Mouse (Mus musculus) bone marrow macrophage, adult 2 months (primary cell): Measurements from ENCODE around the gene Rap1gds1. TPM values are rescaled to one million over a fixed set of nuclear protein-coding genes. Genes with fewer than 3 reads are reported as not detected.

Source experiments
- H3K27ac ChIP-seq: 2 replicates; pipeline ENCODE4 v1.5.1; 2012; ENCODE audit warnings: low read depth, low read length; ENCODE audit not compliant: insufficient read depth
- H3K4me1 ChIP-seq: 2 replicates; pipeline ENCODE4 v1.6.1; 2012; ENCODE audit warnings: low read length; ENCODE audit not compliant: control insufficient read depth, insufficient read depth
- H3K4me3 ChIP-seq: 2 replicates; pipeline ENCODE4 v1.5.1; 2012; ENCODE audit warnings: mild to moderate bottlenecking, low read length, moderate library complexity; ENCODE audit not compliant: insufficient read depth
- CTCF ChIP-seq: IDR thresholded peaks from 2 replicates; pipeline ENCODE4 v1.5.1; 2012; ENCODE audit warnings: low read depth, mild to moderate bottlenecking, low read length, moderate library complexity
- POLR2A ChIP-seq: IDR thresholded peaks from 2 replicates; pipeline ENCODE4 v1.6.1; 2012; ENCODE audit warnings: mild to moderate bottlenecking, low read depth, low read length, borderline replicate concordance
- polyA plus RNA-seq: library from polyadenylated mRNA; stranded (reverse); fragments of >200 nt; gene quantifications from 2 replicates; pipeline ENCODE4 v1.2.4, GENCODE M21; 2012; ENCODE audit not compliant: missing spikeins, insufficient read depth, insufficient read length

The Rap1gds1 gene
- polyA plus RNA-seq, 1 experiment = 98.9 TPM

DNA sequence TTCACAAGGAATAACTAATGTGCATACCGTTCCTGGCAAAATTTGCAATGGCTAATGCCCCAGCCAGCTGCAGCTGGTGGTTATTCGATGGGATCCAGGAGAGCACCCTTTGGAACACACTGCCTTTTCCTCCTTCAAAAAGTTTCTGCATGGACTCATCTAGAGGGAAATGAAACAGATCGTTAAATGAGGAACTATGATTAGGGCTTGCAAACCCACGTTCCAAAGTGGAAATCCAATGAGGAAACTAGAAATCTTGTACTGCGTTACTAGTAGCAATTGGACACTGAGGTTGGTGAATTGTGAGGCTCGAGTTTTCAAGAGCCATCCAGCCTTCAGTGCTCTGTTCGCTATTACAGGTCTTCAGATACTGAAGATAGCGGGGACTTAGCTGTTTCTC, 116.5 kb downstream of the Rap1gds1 start:
- Histone ChIP-seq H3K4me3 (no peak overlapping the region), H3K27ac (no peak overlapping the region), H3K4me1 (peaks cover 8% of the 10 kb centered on the region)
- TF ChIP-seq POLR2A (no peak), CTCF (no peak)

DNA sequence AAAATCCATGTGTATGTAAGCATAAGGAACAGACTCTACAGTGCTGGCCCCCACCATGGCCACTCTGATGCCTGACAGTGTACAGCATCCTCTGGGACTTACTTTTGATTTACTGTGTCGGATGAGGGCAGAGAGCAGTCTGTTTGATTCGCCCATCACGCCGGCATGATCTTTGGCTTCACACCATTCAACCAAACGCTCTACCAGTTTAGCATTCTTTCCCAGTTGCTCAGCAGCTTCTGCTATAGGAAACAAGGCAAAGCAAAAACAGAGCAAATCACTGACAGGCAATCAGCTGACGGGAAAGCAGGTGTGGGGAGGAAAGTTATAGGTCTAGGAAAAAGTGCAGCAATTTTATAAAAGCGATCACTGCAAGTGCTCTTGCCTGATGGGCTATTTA, 119.8 kb downstream of the Rap1gds1 start:
- Histone ChIP-seq H3K4me1 (peaks cover 8% of the 10 kb centered on the region), H3K27ac (no peak overlapping the region), H3K4me3 (no peak overlapping the region)
- TF ChIP-seq POLR2A (no peak), CTCF (no peak)

DNA sequence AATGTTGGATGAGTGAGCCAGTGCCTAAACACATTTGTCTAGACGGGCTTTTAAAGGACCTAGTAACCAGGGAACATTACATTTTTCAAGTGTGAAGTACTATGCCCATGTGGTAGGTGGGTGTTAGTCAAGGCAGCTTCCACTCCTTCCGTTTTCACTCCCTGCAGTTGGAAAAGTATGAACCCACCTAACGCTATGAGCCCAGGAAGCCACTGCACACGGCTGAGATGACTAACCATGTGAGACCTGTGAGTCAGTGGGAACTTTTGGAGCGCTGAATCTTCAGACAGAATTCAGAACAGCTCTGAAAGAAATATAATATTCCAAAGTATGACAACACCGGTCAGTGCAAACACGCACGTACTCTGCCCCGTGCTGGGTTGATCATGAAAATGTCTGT, 125.9 kb downstream of the Rap1gds1 start:
- Histone ChIP-seq H3K27ac (no peak overlapping the region), H3K4me1 (no peaks in the 10 kb centered on the region)
- no peak for TF ChIP-seq CTCF
- TF ChIP-seq POLR2A = no peak

DNA sequence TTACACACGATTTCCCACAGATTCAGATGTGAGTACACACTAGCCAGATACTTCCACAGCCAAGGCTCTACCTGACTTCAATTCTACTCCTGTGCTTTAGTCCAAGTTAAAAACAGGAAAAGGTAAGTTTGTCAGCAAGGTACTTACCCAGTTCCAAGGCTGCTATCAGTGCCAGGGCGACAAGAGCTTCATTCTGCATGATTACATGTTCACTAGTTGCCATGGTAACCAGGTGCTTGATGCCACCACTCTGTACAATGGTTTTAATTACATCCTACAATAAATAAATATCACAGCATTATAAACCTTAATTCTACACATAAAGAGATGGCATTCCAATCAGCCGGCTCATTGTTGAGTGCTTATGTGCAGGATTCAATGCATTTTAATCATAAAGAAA, 129.5 kb downstream of the Rap1gds1 start:
- Histone ChIP-seq H3K4me1 (no peaks in the 10 kb centered on the region), H3K27ac (no peak overlapping the region), H3K4me3 (no peak overlapping the region)
- TF ChIP-seq POLR2A = no peak

More for the DNA sequence above, 125.9 kb downstream of the Rap1gds1 start:
- H3K4me3 ChIP-seq = no peak overlapping the region

DNA sequence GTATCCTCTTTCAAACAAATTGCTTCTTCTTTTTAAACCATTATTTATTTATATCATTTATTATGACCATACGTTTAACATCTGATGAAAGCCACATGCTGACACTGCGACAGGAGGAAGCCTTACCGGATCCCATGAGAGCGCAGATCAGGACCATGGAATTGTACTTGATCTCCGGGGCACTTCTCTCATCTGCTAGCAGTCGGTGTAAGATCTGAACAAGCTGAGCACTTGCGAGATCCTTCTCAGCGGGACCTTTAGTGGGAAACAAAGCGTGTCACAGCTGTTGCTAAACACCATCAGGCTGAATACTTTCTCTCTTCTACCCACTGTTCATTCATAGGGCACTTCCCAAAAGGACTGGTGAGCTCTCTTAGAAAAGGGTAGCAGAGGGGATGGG, 133.4 kb downstream of the Rap1gds1 start:
- H3K4me1 ChIP-seq = no peaks in the 10 kb centered on the region

DNA sequence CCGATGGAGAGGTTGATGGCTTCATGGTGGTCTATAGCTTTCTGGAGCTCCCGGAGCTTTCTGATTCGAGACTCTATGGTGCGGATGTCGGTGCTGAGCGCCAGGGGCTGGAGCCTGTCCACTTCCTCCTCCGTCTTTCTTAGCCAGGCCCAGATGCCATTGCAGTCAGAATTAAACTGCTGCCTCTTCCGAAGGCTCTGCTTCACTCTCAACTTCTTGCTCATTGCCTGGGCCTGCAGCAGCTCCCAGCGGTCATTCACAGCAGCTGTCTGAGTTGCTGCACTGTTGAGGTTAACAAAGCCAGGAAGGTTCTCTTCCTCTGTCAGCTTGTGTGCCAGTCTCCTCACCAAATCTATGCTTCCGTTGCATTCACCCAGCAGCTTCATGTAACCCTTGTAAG, 137.8 kb downstream of the Rap1gds1 start:
- Histone ChIP-seq H3K4me1 (no peaks in the 10 kb centered on the region), H3K4me3 (no peak overlapping the region), H3K27ac (no peak overlapping the region)
- TF ChIP-seq POLR2A = no peak
- no peak for TF ChIP-seq CTCF

More for the DNA sequence above, 133.4 kb downstream of the Rap1gds1 start:
- H3K4me3 ChIP-seq = no peak overlapping the region
- H3K27ac ChIP-seq = no peak overlapping the region
- TF ChIP-seq CTCF = no peak

DNA sequence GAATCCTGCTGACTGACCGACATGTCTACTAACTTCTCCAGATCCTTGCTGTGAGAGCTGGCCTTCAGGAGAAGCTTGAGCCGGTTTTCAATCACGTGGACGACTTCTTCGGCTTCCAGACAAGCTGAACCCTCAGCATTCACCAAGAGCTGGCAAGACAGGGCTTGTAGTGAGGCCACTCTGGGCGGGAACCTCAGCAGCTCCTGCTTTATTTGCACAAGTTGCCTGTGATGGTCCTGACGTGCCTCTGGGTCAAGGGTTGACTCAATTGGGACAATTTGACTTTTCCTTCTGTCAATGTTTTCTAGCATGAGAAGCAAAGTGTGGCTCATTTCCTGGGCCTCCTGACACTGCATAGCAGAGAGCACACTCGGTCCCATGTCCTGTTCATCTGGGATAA, 138.2 kb downstream of the Rap1gds1 start:
- Histone ChIP-seq H3K4me3 (no peak overlapping the region), H3K4me1 (no peaks in the 10 kb centered on the region), H3K27ac (no peak overlapping the region)
- TF ChIP-seq CTCF = no peak
- no peak for TF ChIP-seq POLR2A

DNA sequence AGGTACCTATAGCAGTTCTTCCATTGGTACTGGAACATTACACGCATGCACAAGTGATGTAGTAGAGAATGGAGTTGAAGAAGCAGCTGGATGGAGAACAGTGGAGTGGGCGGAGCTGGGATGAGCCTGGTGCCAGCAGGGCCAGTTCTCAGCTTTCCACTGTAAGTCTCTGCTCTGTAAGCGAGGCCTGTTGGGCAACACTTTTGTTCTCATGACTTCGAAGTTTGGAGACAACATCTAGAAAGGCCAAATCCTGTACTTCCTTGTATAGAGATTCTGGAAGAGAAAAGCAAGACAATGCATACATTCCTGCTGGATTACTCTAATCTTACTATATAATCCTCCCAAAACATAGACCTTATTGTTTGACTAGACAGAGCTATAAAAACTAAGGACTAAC, 147.6 kb downstream of the Rap1gds1 start:
- H3K4me3 ChIP-seq = no peak overlapping the region
- TF ChIP-seq CTCF (no peak), POLR2A (no peak)
- no peaks in the 10 kb centered on the region for H3K4me1 ChIP-seq
- H3K27ac ChIP-seq = no peak overlapping the region

DNA sequence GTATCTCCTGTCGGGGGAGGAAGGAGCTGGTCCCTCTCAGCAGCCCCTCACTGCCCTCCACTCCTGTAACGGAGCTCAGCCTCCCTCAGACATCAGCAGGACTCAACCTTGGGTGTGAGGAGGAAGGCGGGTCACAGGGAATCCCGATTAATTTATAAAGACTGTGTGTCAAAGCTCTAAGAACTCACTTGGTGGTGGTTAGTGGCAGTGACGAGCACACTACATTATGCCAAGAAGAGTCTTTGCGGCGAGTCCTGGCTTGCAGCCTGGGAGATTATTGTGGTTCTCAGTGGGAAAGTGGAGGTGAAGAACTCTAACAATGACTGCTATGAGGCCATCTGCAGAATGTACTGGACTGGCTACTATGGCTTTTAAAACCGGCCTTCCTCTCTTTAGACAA, 148.8 kb downstream of the Rap1gds1 start:
- Histone ChIP-seq H3K27ac (no peak overlapping the region), H3K4me3 (no peak overlapping the region), H3K4me1 (no peaks in the 10 kb centered on the region)
- TF ChIP-seq CTCF = no peak
- no peak for TF ChIP-seq POLR2A

DNA sequence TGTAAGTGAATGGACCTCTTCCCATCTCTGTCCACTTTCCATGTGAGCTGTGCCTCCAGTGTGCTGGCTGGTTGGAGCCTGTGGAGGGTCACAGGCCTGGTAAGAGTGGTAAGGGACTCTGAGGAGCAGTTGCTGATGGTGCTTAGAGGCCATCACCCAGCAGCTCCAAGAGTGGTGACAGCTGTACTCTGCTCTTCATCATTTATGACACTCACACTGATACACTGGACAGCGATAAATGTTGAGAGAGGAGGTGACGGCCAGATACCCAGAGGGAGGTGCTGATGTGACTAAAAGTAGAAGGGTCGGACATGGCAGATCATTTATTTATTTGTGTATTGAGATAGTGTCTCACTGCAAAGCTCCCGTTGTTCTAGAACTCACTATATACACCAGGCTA, 156.8 kb downstream of the Rap1gds1 start:
- TF ChIP-seq POLR2A (no peak), CTCF (no peak)

DNA sequence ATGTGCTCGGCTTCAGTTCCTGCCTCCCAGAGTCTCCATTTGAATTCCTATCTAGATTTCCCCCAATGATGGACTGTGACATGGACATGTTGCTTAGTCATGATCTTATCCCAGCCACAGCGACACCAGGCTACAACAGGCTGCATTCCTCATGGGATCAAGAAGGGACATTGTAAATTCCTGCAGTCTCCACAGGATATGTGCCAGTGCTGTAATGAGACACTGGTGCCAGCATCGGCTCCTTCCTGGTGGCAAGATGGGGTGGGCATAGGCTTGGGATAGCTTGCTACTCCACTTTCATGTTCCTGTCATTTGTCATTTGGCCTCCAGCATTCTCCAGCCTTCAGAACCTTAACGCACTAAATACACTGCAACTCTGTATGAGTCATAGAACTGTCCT, 158.0 kb downstream of the Rap1gds1 start:
- TF ChIP-seq POLR2A = no peak
- TF ChIP-seq CTCF = no peak
- no peak overlapping the region for H3K27ac ChIP-seq
- peaks cover 5% of the 10 kb centered on the region; the same call in 1 of the 2 replicates for H3K4me1 ChIP-seq
- H3K4me3 ChIP-seq = no peak overlapping the region

More for the DNA sequence above, 156.8 kb downstream of the Rap1gds1 start:
- Histone ChIP-seq H3K4me1 (peaks cover 3% of the 10 kb centered on the region; the same call in 1 of the 2 replicates), H3K4me3 (no peak overlapping the region), H3K27ac (no peak overlapping the region)
